Mouse (Mus musculus): ENCODE data around the gene Ulbp1. TPM values are rescaled to one million over a fixed set of nuclear protein-coding genes. Genes with fewer than 3 reads are reported as not detected.

The Ulbp1 gene
- polyA plus RNA-seq (2012; rRNA removed): 1.1 and 1.7 TPM in 2 replicates

GRCm38 (mm10) chr10:7473197-7473889 is at the start of gene Ulbp1:
Gene Ulbp1 (minus strand): TSS chr10:7473638.

Other genes starting within 250 kb of the Ulbp1 start
- 29.1 and 64.6 TPM in 2 replicates for gene Lrp11, start 116.2 kb upstream of the Ulbp1 start, polyA plus RNA-seq (2012; rRNA removed)
- gene Nup43, start 193.9 kb upstream of the Ulbp1 start, polyA plus RNA-seq (2012; rRNA removed): 7.0 and 7.3 TPM in 2 replicates
- gene Pcmt1, start 207.5 kb upstream of the Ulbp1 start, polyA plus RNA-seq (2012; rRNA removed): 16.9 and 21.0 TPM in 2 replicates
- gene Lats1, start 207.6 kb upstream of the Ulbp1 start, polyA plus RNA-seq (2012; rRNA removed): 10.4 and 14.0 TPM in 2 replicates

All from ovary, adult 2 months (tissue).